Mouse (Mus musculus) right cerebral cortex, adult 18-20 months (tissue): ENCODE measurements around the gene Wasf2.

Experiments used
- DNase-seq: peaks from one replicate; pipeline ENCODE4 v3.0.0; 2022; ENCODE audit warnings: mixed read lengths

Gene Wasf2

GRCm38 (mm10) chr4:133129391-133129790, 914 bp upstream of the Wasf2 start:
- no peak for DNase-seq

GRCm38 (mm10) chr4:133130890-133131741, 811 bp downstream of the Wasf2 start:
- DNase-seq: no peak

GRCm38 (mm10) chr4:133132027-133132426, 1.7 kb downstream of the Wasf2 start:
- DNase-seq: no peak

GRCm38 (mm10) chr4:133136946-133137345, 6.6 kb downstream of the Wasf2 start:
- no peak for DNase-seq

- no peak for DNase-seq
These were observed 8.7 kb downstream of the Wasf2 start for GRCm38 (mm10) chr4:133138971-133139370.

- DNase-seq: no peak
These were observed 24.7 kb downstream of the Wasf2 start for GRCm38 (mm10) chr4:133155006-133155405.

GRCm38 (mm10) chr4:133155726-133156125, 25.4 kb downstream of the Wasf2 start:
- DNase-seq: no peak

- no peak for DNase-seq
These were observed 26.1 kb downstream of the Wasf2 start for GRCm38 (mm10) chr4:133156422-133156821.

- DNase-seq: no peak
These were observed 26.5 kb downstream of the Wasf2 start for GRCm38 (mm10) chr4:133156831-133157230.

GRCm38 (mm10) chr4:133159127-133159526, 28.8 kb downstream of the Wasf2 start:
- no peak for DNase-seq

GRCm38 (mm10) chr4:133159646-133160045, 29.3 kb downstream of the Wasf2 start:
- DNase-seq: no peak

GRCm38 (mm10) chr4:133160211-133160610, 29.9 kb downstream of the Wasf2 start:
- DNase-seq: no peak

- no peak for DNase-seq
These were observed 30.5 kb downstream of the Wasf2 start for GRCm38 (mm10) chr4:133160821-133161220.

- DNase-seq: no peak
These were observed 31.9 kb downstream of the Wasf2 start for GRCm38 (mm10) chr4:133162196-133162595.

- DNase-seq: no peak
These were observed 36.5 kb downstream of the Wasf2 start for GRCm38 (mm10) chr4:133166773-133167172.

- DNase-seq: no peak
These were observed 39.1 kb downstream of the Wasf2 start for GRCm38 (mm10) chr4:133169237-133170055.

- no peak for DNase-seq
These were observed 39.8 kb downstream of the Wasf2 start for GRCm38 (mm10) chr4:133170056-133170524.

- no peak for DNase-seq
These were observed 40.3 kb downstream of the Wasf2 start for GRCm38 (mm10) chr4:133170616-133171015.

GRCm38 (mm10) chr4:133172451-133172850, 42.1 kb downstream of the Wasf2 start:
- DNase-seq: no peak

- no peak for DNase-seq
These were observed 44.1 kb downstream of the Wasf2 start for GRCm38 (mm10) chr4:133174361-133174760.

- no peak for DNase-seq
These were observed 45.0 kb downstream of the Wasf2 start for GRCm38 (mm10) chr4:133175274-133175673.

- DNase-seq: no peak
These were observed 45.9 kb downstream of the Wasf2 start for GRCm38 (mm10) chr4:133175998-133176760.
